Mouse (Mus musculus) 416B (cell line): ENCODE measurements around the gene A030005L19Rik.
A peak's percentile ranks its signal among the peaks of the same experiment; 100 is the strongest.
"Not testable (repeated sequence)": the region's sequence is repeated elsewhere in the genome, so short reads cannot be mapped to it uniquely, and the experiment has no call there.

Experiments
- DNase-seq: peaks from one replicate; pipeline ENCODE4 v3.0.0; 2011; ENCODE audit warnings: low read depth

The A030005L19Rik gene

DNA sequence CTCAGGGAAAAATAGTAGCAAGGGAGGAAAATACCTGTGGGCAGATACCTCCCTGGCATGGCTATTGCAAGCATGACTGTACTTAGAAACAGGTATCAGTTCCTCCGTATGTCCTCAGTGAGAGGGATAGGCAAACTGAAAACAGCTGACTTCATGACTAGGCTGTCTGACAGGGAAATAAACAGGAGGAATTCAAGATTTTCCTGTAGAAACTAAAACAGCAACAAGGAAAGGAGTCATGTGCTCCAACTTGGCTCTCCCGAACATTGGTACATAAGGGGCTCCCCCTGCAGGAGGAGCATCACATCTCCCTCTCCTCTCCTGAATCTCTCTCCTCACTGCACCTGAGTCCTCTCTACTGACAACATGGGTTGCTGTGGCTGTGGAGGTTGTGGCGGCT, at the start of gene A030005L19Rik:
Gene A030005L19Rik, plus strand, starts transcription at position 301 of the 400 bp plus-strand sequence.
- peak; percentile 47 for DNase-seq

GRCm38 (mm10) chr1:82870202-82870601, 42.9 kb upstream of the A030005L19Rik start:
- DNase-seq = no peak

DNA sequence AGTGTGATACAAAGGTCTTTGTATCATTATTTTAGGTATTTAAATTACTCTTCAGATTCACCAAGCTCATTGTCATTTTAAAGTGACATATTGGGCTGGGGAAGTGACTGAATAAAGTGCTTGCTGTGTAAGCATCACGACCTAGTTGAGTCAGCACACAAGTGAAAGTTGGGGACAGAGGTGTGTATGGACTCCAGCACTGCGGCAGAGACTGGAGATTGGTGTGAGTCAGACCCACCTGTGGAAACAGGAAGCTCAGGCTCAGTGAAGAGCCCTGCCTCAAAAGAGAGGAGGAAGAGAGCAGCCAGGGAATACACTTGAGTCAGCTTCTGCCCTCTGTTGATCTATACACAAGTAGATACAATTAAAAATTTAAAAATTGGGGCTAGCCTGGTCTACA, 34.0 kb upstream of the A030005L19Rik start:
- peak; percentile 55 for DNase-seq

- DNase-seq = no peak
Measured at GRCm38 (mm10) chr1:82880196-82880595, 32.9 kb upstream of the A030005L19Rik start.

- no peak for DNase-seq
Measured at GRCm38 (mm10) chr1:82893269-82893668, 19.9 kb upstream of the A030005L19Rik start.

- peak; percentile 57 for DNase-seq
Measured at GRCm38 (mm10) chr1:82900567-82900966, 12.6 kb upstream of the A030005L19Rik start.

- no peak for DNase-seq
Measured at GRCm38 (mm10) chr1:82901201-82901600, 11.9 kb upstream of the A030005L19Rik start.

DNA sequence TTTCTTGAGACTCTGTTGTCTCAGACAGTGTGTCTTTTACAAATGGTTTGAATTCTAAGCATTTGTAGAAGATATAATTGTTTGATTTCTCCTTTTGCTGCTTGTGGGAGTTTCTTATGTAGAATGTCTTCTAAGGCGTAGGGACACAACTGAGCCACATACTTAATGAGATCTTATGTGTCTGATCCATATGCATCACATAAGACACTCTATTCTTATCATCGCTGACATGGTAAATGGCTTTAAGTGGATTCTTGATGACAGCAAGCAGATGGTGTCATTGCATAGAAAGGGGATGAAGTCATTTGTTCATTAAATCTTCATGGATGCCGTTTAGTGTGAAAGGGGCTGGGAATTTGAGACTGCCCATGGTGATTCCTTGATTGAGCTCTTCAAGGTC, 7.2 kb upstream of the A030005L19Rik start:
- no peak for DNase-seq

DNA sequence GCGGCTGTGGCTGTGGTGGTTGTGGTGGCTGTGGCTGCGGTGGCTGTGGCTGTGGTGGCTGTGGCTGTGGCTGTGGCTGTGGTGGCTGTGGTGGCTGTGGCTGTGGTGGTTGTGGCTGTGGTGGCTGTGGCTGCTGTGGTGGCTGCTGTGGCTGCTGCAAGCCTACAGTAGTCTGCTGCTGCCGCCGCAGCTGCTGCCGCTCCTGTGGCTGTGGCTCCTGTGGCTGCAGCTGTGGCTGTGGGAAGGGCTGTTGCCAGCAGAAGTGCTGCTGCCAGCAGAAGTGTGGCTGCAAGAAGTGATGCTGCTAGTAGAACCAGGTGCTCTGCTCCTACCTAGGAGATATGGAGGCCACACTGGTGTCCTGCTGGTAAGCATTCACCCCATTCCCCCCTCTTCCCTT, 309 bp downstream of the A030005L19Rik start:
- DNase-seq = peak; percentile 32

GRCm38 (mm10) chr1:82924650-82925049, 11.5 kb downstream of the A030005L19Rik start, which contains the start of gene A030014E15Rik:
TSS of gene A030014E15Rik (plus strand) at chr1:82924917.
- no peak for DNase-seq

DNA sequence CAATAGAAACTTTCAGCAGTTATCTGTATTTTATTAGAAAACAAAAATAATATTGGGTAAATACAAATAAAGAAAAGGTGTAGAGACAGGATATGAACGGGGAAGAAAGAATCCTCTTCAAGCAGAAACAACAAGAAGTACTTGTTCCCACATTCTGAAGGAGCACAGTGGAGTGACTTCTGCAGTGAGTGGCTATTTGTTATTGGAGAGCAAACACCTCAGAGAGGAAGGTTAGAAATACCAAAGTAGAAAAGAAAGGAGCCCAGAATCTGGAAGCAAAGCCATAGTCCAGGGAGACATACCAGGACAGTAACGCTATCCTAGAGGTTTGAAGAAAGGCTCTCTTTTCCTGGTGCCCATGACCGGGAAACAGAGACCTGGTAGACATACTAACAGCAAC, 17.4 kb downstream of the A030005L19Rik start:
- DNase-seq = not testable (repeated sequence)

DNA sequence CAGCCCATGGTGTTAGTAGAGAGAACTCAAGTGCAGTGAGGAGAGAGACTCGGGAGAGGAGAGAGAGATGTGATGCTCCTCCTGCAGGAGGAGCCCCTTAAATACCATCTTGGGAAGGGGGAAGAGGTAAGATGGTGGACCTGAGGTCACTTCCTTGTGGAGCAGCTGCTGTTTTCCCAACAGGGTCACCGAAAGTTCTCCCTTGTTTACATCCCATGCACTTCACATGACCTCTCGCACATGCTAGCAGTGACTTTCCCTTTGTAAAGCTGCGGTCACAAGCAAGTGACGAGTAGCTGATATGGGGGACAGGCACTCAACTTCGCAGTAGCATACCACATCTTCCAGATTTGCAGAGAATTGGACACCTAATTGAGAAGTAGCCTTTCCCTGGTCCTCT, 18.2 kb downstream of the A030005L19Rik start, which contains the start of gene Gm6217:
Gene Gm6217, minus strand, starts transcription at position 74 of the 400 bp plus-strand sequence.
- not testable (repeated sequence) for DNase-seq

- no peak for DNase-seq
Measured at GRCm38 (mm10) chr1:82938666-82939065, 25.5 kb downstream of the A030005L19Rik start.

DNA sequence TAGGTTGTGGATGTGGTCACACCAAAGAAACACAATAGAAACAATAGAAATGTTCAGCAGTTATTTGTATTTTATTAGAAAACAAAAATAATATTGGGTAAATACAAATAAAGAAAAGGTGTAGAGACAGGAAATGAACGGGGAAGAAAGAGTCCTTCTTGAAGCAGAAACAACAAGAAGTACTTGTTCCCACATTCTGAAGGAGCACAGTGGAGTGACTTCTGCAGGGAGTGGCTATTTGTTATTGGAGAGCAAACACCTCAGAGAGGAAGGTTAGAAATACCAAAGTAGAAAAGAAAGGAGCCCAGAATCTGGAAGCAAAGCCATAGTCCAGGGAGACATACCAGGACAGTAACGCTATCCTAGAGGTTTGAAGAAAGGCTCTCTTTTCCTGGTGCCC, 29.4 kb downstream of the A030005L19Rik start:
- not testable (repeated sequence) for DNase-seq

GRCm38 (mm10) chr1:82943295-82943694, 30.2 kb downstream of the A030005L19Rik start, which contains the start of gene A030003K21Rik:
TSS of gene A030003K21Rik (minus strand) at chr1:82943388.
- not testable (repeated sequence) for DNase-seq

DNA sequence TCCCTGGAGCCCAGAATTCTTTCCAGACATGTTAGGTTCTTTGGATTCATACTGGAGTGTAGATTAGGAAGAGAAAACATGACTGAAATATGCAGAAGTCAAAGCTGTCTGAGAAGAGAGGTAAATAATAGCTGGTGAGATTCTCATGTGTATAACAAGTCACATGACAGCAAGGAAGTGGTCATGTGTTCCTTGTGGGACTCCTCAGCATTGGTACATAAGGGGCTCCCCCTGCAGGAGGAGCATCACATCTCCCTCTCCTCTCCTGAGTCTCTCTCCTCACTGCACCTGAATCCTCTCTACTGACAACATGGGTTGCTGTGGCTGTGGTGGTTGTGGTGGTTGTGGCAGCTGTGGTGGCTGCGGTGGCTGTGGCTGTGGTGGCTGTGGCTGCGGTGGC, 32.9 kb downstream of the A030005L19Rik start:
- DNase-seq = peak; percentile 7

- no peak for DNase-seq
Measured at GRCm38 (mm10) chr1:82948601-82949000, 35.5 kb downstream of the A030005L19Rik start.

- DNase-seq = not testable (repeated sequence)
Measured at GRCm38 (mm10) chr1:82955913-82956312, 42.8 kb downstream of the A030005L19Rik start, which contains the start of gene Gm7544. TSS of gene Gm7544 (minus strand) at chr1:82956013.

DNA sequence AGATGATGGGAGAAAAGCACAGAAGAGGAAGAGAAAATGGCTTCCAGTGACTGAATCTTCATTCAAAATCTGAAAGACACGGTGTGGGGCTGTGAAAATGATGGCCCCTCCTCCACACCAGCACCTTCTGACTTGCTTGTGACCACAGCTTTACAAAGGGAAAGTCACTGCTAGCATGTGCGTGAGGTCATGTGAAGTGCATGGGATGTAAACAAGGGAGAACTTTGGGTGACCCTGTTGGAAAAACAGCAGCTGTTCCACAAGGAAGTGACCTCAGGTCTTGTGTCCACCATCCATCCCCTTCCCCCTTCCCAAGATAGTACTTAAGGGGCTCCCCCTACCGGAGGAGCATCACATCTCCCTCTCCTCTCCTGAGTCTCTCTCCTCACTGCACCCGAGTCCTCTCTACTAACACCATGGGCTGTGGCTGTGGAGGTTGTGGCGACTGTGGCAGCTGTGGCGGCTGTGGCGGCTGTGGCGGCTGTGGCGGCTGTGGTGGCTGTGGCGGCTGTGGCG, 46.8 kb downstream of the A030005L19Rik start, which contains the start of gene Gm47955:
Gene Gm47955, plus strand, starts transcription at position 417 of the 516 bp plus-strand sequence.
- DNase-seq = no peak
